Mouse (Mus musculus): ENCODE measurements at regions not wholly inside any gene's neighbourhood (a gene's known extent, or its start where the extent isn't known, plus 50 kb on each side); places are given as distances from the start of the nearest gene placed in this dataset.

- DNase-seq = peak; percentile 86 to 88
- intact Hi-C loops (cut with DNase I) = no loop called here
These were observed 54.1 kb upstream of the Sod3 start for GRCm38 (mm10) chr5:52309317-52310060.

GRCm38 (mm10) chr5:52296303-52296702 lies 67.3 kb upstream of the Sod3 start:
- intact Hi-C loops (cut with DNase I) = no loop called here
- no peak for DNase-seq

GRCm38 (mm10) chr5:52294466-52294865 lies 69.1 kb upstream of the Sod3 start:
- peak; percentile 51 to 61 for DNase-seq
- intact Hi-C loops (cut with DNase I) = no loop called here

GRCm38 (mm10) chr5:52288319-52288718 lies 75.3 kb upstream of the Sod3 start:
- intact Hi-C loops (cut with DNase I) = no loop called here
- DNase-seq = no peak

GRCm38 (mm10) chr5:52280871-52281270 lies 82.7 kb upstream of the Sod3 start:
- DNase-seq = no peak
- intact Hi-C loops (cut with DNase I) = no loop called here

GRCm38 (mm10) chr5:52278111-52278510 lies 85.5 kb upstream of the Sod3 start:
- intact Hi-C loops (cut with DNase I) = no loop called here

GRCm38 (mm10) chr5:52263214-52263613 lies 72.9 kb upstream of the Dhx15 start:
- intact Hi-C loops (cut with DNase I) = no loop called here

More at GRCm38 (mm10) chr5:52278111-52278510, 85.5 kb upstream of the Sod3 start:
- no peak for DNase-seq

GRCm38 (mm10) chr5:52258075-52258474 lies 67.8 kb upstream of the Dhx15 start:
- no peak for DNase-seq
- intact Hi-C loops (cut with DNase I) = no loop called here

More at GRCm38 (mm10) chr5:52263214-52263613, 72.9 kb upstream of the Dhx15 start:
- no peak for DNase-seq

- peak; percentile 18 to 32 for DNase-seq
- intact Hi-C loops (cut with DNase I) = no loop called here
These were observed 64.3 kb upstream of the Dhx15 start for GRCm38 (mm10) chr5:52254602-52255071.

GRCm38 (mm10) chr5:52249804-52250203 lies 59.5 kb upstream of the Dhx15 start:
- no peak for DNase-seq

GRCm38 (mm10) chr5:52243931-52244330 lies 53.6 kb upstream of the Dhx15 start:
- intact Hi-C loops (cut with DNase I) = loop anchor here (5.0 kb wide), 2 partner anchors 112 to 127 kb away; no protein-coding TSS in a partner anchor
- DNase-seq = no peak

More at GRCm38 (mm10) chr5:52249804-52250203, 59.5 kb upstream of the Dhx15 start:
- intact Hi-C loops (cut with DNase I) = no loop called here

- DNase-seq = no peak
- intact Hi-C loops (cut with DNase I) = loop anchor here (5.0 kb wide), 2 partner anchors 110 to 125 kb away; no protein-coding TSS in a partner anchor
These were observed 52.1 kb upstream of the Dhx15 start for GRCm38 (mm10) chr5:52242414-52242813.

- intact Hi-C loops (cut with DNase I) = loop anchor here (5.0 kb wide), 2 partner anchors 108 to 123 kb away; no protein-coding TSS in a partner anchor
- peak; percentile 34 to 52 for DNase-seq
These were observed 50.2 kb upstream of the Dhx15 start for GRCm38 (mm10) chr5:52240540-52240939.
